Mouse (Mus musculus) thymus, adult 2 months (tissue): Measurements from ENCODE around the gene Cyp2d26. TPM values are rescaled to one million over a fixed set of nuclear protein-coding genes. Genes with fewer than 3 reads are reported as not detected.

Source experiments
- DNase-seq: peaks from one replicate; pipeline ENCODE4 v3.0.0; 2021
- H3K27ac ChIP-seq: fragments of 200-500 bp; 2 replicates; pipeline ENCODE4 v1.5.1; 2012; ENCODE audit warnings: low read length, control low read depth; ENCODE audit not compliant: control insufficient read depth, insufficient read depth
- H3K27me3 ChIP-seq: fragments of 200-500 bp; 2 replicates; pipeline ENCODE4 v1.6.1; 2012; ENCODE audit warnings: mild to moderate bottlenecking, low read length, moderate library complexity, mixed read lengths; ENCODE audit not compliant: control insufficient read depth, insufficient read depth
- H3K36me3 ChIP-seq: fragments of 200-500 bp; 2 replicates; pipeline ENCODE4 v1.6.1; 2012; ENCODE audit warnings: mild to moderate bottlenecking, low read length, moderate library complexity; ENCODE audit not compliant: control insufficient read depth, insufficient read depth
- H3K4me1 ChIP-seq: fragments of 200-500 bp; replicated peaks from 2 replicates; pipeline ENCODE4 v1.6.1; 2012; ENCODE audit warnings: low read length; ENCODE audit not compliant: control insufficient read depth, insufficient read depth
- H3K4me3 ChIP-seq: fragments of 200-500 bp; 2 replicates; pipeline ENCODE4 v1.5.1; 2012; ENCODE audit warnings: mild to moderate bottlenecking, low read length, control low read depth, moderate library complexity; ENCODE audit not compliant: control insufficient read depth, insufficient read depth
- CTCF ChIP-seq: fragments of 200-500 bp; IDR thresholded peaks from 2 replicates; pipeline ENCODE4 v1.5.1; 2012; ENCODE audit warnings: mild to moderate bottlenecking, control low read depth, low read length, moderate library complexity, borderline replicate concordance; ENCODE audit not compliant: control insufficient read depth, poor library complexity, insufficient read depth; ENCODE audit errors: extremely low read depth
- POLR2A ChIP-seq: fragments of 200-500 bp; IDR thresholded peaks from 2 replicates; pipeline ENCODE4 v1.6.1; 2012; ENCODE audit warnings: mild to moderate bottlenecking, low read length, control low read depth, moderate library complexity; ENCODE audit not compliant: control insufficient read depth, poor library complexity, insufficient read depth; ENCODE audit errors: extremely low read depth
- WGBS: fragments of 180-500 bp; shearing (Covaris S2); methylation state at CpG from one replicate; pipeline ENCODE4 v1.1.7; 2018; 5-methylcytosine and 5-hydroxymethylcytosine counted together
- polyA plus RNA-seq: library from polyadenylated mRNA; depleted of rRNA; stranded (reverse); fragments of >200 nt; gene quantifications from 2 replicates; pipeline ENCODE4 v1.2.3, GENCODE M21; 2012; rRNA removed

Cyp2d26 gene
- polyA plus RNA-seq, 1 experiment = 0.57 TPM

- DNase-seq = no peak
- no peak for TF ChIP-seq CTCF
- TF ChIP-seq POLR2A = no peak
- H3K4me1 ChIP-seq = no peaks in the 10 kb centered on the region
- H3K4me3 ChIP-seq = no peak overlapping the region
- H3K27me3 ChIP-seq = no peaks in the 10 kb centered on the region
- H3K27ac ChIP-seq = no peak overlapping the region
- H3K36me3 ChIP-seq = no peaks in the 10 kb centered on the region
- 93% methylated on average over 2 of the region's 2 CpGs for WGBS
These were observed 28.2 kb downstream of the Cyp2d26 start for GRCm38 (mm10) chr15:82765943-82766342.

DNA sequence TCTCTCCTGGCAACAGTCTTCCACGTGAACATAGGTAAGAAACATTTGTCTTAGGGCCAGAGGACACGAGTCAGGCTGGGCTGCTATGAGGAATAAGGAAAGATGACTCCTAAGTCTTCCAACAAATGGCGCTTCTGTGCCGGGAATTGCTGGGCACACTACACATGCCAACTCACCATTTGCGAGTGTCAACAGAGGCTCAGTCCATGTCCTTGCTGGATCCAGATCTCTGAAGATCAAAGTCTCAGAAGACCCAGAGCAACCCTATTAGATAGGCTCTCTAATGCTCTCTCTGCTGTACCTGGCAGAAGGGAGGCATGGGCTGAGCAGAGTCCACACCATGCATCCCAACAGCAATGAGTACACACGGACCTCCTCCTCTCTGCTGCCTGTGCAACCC, 29.2 kb downstream of the Cyp2d26 start:
- H3K36me3 ChIP-seq = no peaks in the 10 kb centered on the region
- no peak overlapping the region for H3K4me3 ChIP-seq
- H3K27ac ChIP-seq = no peak overlapping the region
- TF ChIP-seq CTCF (no peak), POLR2A (no peak)
- H3K4me1 ChIP-seq = no peaks in the 10 kb centered on the region
- no peaks in the 10 kb centered on the region for H3K27me3 ChIP-seq
- 87% methylated on average over 6 of the region's 6 CpGs for WGBS
- no peak for DNase-seq

- no peak for DNase-seq
- Histone ChIP-seq H3K36me3 (no peaks in the 10 kb centered on the region), H3K27me3 (no peaks in the 10 kb centered on the region), H3K4me1 (no peaks in the 10 kb centered on the region), H3K4me3 (no peak within 1 kb of the TSS), H3K27ac (no peak within 1 kb of the TSS)
- TF ChIP-seq CTCF (no peak), POLR2A (no peak)
- WGBS = 97% methylated on average over 9 of the region's 9 CpGs
These were observed 30.3 kb downstream of the Cyp2d26 start, which contains the start of gene Cyp2d40 for GRCm38 (mm10) chr15:82763631-82764420. Gene Cyp2d40, minus strand, starts transcription at chr15:82764183.

GRCm38 (mm10) chr15:82748141-82748540, 46.0 kb downstream of the Cyp2d26 start:
- TF ChIP-seq POLR2A = no peak
- TF ChIP-seq CTCF = no peak
- 62% methylated on average over 1 of the region's 1 CpGs for WGBS
- Histone ChIP-seq H3K27me3 (no peaks in the 10 kb centered on the region), H3K36me3 (no peaks in the 10 kb centered on the region), H3K4me1 (no peaks in the 10 kb centered on the region), H3K27ac (no peak overlapping the region), H3K4me3 (no peak overlapping the region)
- DNase-seq = no peak

GRCm38 (mm10) chr15:82747516-82747915, 46.6 kb downstream of the Cyp2d26 start:
- Histone ChIP-seq H3K27me3 (no peaks in the 10 kb centered on the region), H3K4me3 (no peak overlapping the region), H3K4me1 (no peaks in the 10 kb centered on the region), H3K27ac (no peak overlapping the region), H3K36me3 (no peaks in the 10 kb centered on the region)
- DNase-seq = no peak
- WGBS = 47% methylated on average over 1 of the region's 1 CpGs
- no peak for TF ChIP-seq POLR2A
- TF ChIP-seq CTCF = no peak

Other genes with a start within 250 kb of the Cyp2d26 start
- 0.27 and 0.39 TPM in 2 replicates for gene Cyp2d12, start 239.2 kb downstream of the Cyp2d26 start, polyA plus RNA-seq
- gene Cyp2d34, start 173.3 kb downstream of the Cyp2d26 start, polyA plus RNA-seq = 0.17 and 0.46 TPM in 2 replicates
- gene Cyp2d40, start 30.1 kb downstream of the Cyp2d26 start, polyA plus RNA-seq = 0.19 and 0.47 TPM in 2 replicates
- 48.7 and 69.3 TPM in 2 replicates for gene Tcf20, start 193.6 kb upstream of the Cyp2d26 start, polyA plus RNA-seq
- gene Nfam1, start 239.0 kb upstream of the Cyp2d26 start, polyA plus RNA-seq = 8.1 and 9.8 TPM in 2 replicates